Mouse (Mus musculus) kidney, adult 2 months (tissue): Measurements from ENCODE around the gene Gimap7.

ENCODE experiments used
- CTCF ChIP-seq: fragments of 200-500 bp; conservative IDR thresholded peaks from 2 replicates; pipeline ENCODE4 v1.5.1; 2011; ENCODE audit warnings: low read depth, mild to moderate bottlenecking, control low read depth, low read length, moderate library complexity, mixed read lengths; ENCODE audit not compliant: insufficient read depth, insufficient read length
- POLR2A ChIP-seq: fragments of 200-500 bp; IDR thresholded peaks from one replicate; pipeline ENCODE4 v1.6.1; 2011; ENCODE audit warnings: low read depth, low read length, control low read depth

DNA sequence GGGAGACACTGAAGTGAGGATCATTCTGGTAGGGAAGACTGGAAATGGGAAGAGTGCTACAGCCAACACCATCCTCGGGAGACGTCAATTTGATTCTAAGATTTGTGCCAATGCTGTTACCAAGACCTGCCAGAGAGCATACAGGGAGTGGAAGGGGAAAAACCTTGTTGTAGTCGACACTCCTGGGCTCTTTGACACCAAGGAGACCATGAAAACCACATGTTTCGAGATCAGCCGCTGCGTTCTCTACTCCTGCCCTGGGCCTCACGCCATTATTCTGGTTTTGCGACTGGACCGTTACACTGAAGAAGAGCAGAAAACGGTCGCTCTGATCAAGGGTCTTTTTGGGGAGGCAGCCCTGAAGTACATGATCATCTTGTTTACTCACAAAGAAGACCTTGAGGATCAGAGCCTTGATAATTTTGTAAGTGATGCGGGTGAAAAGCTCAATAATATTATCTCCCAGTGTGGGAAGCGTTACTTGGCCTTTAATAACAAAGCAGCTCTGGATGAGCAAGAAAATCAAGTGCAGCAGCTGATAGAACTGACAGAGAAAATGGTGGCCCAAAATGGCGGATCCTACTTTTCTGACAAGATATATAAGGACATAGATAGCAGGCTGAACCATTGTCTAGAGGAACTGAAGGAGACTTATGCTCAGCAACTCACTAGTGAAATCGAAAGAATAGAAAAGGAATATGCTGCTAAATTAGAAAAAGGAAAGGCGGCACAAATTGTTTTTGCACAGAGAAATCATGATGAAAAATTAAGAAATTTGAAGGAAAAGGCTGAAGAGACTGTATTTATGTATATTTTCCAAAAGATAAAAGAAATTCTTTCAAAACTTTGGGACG, 40.7 kb upstream of the Gimap7 start:
- TF ChIP-seq POLR2A (no peak), CTCF (no peak)
